In genomic region chr8:70674109-70674508, GRCm38 (mm10) we compare ENCODE assay signal across 8 mouse cellular contexts. TPM values are rescaled to one million over a fixed set of nuclear protein-coding genes. Genes with fewer than 3 reads are reported as not detected.
DNase-seq lines count a peak whose midpoint lies in the region; ATAC-seq and TF ChIP-seq lines count a peak whose summit lies in the region.

No protein-coding gene starts in this region.

- H3K9me3 ChIP-seq in hindbrain, embryonic 15.5 days, result no peaks in the 10 kb centered on the region

- H3K9ac ChIP-seq in hindbrain, embryonic 15.5 days, result peak overlapping the region; percentile 68

- no peak for ATAC-seq in hindbrain, embryonic 15.5 days (ENCODE audit: low FRiP score, low read depth)

- peak overlapping the region; percentile 39 for H3K4me3 ChIP-seq in cortical plate, adult 2 months (ENCODE audit: insufficient read depth, low read length)
- H3K4me3 ChIP-seq in hindbrain, embryonic 15.5 days, result peak overlapping the region; percentile 70
- H3K4me3 ChIP-seq in myocyte, result peak overlapping the region; percentile 23

- peaks cover 29% of the 10 kb centered on the region for H3K79me2 ChIP-seq in myocyte (ENCODE audit: control insufficient read depth, insufficient read depth)

- no peak for TF ChIP-seq CTCF in cortical plate, adult 2 months (IDR thresholded peaks at IDR 0.05; ENCODE audit: extremely low read depth, insufficient read depth, low read length)

- peaks cover 9% of the 10 kb centered on the region; the same call in 1 of the 2 replicates for H3K36me3 ChIP-seq in hindbrain, embryonic 15.5 days
- H3K36me3 ChIP-seq in myocyte (ENCODE audit: control insufficient read depth, insufficient read depth), result no peaks in the 10 kb centered on the region

- no peak for TF ChIP-seq POLR2A in cortical plate, adult 2 months (IDR thresholded peaks at IDR 0.05; ENCODE audit: extremely low read depth, insufficient read depth, low read length)
- TF ChIP-seq POLR2A in myocyte (IDR thresholded peaks at IDR 0.05; ENCODE audit: insufficient read length, low read depth), result peak; percentile 43

- no peaks in the 10 kb centered on the region for H3K27me3 ChIP-seq in hindbrain, embryonic 15.5 days
- no peaks in the 10 kb centered on the region for H3K27me3 ChIP-seq in myocyte (ENCODE audit: control insufficient read depth, insufficient read depth, insufficient read length)

- 92% methylated on average over 3 of the region's 3 CpGs for WGBS in hindbrain, embryonic 15.5 days

- peak; percentile 12 for DNase-seq in kidney, postnatal 14 days
- no peak for DNase-seq in kidney, adult 8-10 months
- no peak for DNase-seq in urinary bladder, postnatal 25 days (ENCODE audit: low spot score)
- no peak for DNase-seq in adrenal gland, postnatal 14 days
- no peak for DNase-seq in left cerebral cortex, adult 8-10 months (ENCODE audit: low spot score in 2 of 2)

- peak overlapping the region; percentile 80 for H3K4me2 ChIP-seq in hindbrain, embryonic 15.5 days
- peak overlapping the region; percentile 90 for H3K4me2 ChIP-seq in myocyte (ENCODE audit: low read depth)

- H3ac ChIP-seq in myocyte (ENCODE audit: control insufficient read depth, insufficient read length), result peak overlapping the region; percentile 70

- H3K4me1 ChIP-seq in cortical plate, adult 2 months (ENCODE audit: control insufficient read depth, insufficient read depth, low read length), result peaks cover 5% of the 10 kb centered on the region
- H3K4me1 ChIP-seq in hindbrain, embryonic 15.5 days (replicated peaks), result peaks cover 19% of the 10 kb centered on the region

- peak overlapping the region; percentile 84 for H3K27ac ChIP-seq in cortical plate, adult 2 months (ENCODE audit: insufficient read depth, low read length)
- peak overlapping the region; percentile 99 for H3K27ac ChIP-seq in hindbrain, embryonic 15.5 days (replicated peaks)

TF ChIP-seq in myocyte, 11 proteins besides CTCF, POLR2A, EP300 and RAD21:
- no peak for TF ChIP-seq MAX (IDR thresholded peaks at IDR 0.05; ENCODE audit: low read depth)
- no peak for TF ChIP-seq E2F4 (IDR thresholded peaks at IDR 0.05; ENCODE audit: insufficient read depth)
- TF ChIP-seq CEBPB (IDR thresholded peaks at IDR 0.05; ENCODE audit: insufficient read depth, poor library complexity, severe bottlenecking), result no peak
- no peak for TF ChIP-seq TCF3 (IDR thresholded peaks at IDR 0.05; ENCODE audit: insufficient read length, low read depth)
- TF ChIP-seq USF1 (IDR thresholded peaks at IDR 0.05; ENCODE audit: low read depth), result no peak
- TF ChIP-seq POLR2AphosphoS2 (IDR thresholded peaks at IDR 0.05; ENCODE audit: insufficient read length, low read depth), result no peak
- no peak for TF ChIP-seq MYOD1 (IDR thresholded peaks at IDR 0.05; ENCODE audit: control insufficient read depth in 1 of 3, insufficient read length in 2 of 3, low read depth in 2 of 3)
- TF ChIP-seq MYOG (IDR thresholded peaks at IDR 0.05; ENCODE audit: control insufficient read depth in 1 of 3, insufficient read depth in 1 of 3, insufficient read length in 2 of 3, low read depth in 2 of 3), result no peak

RNA-seq across cellular contexts. Expression of gene Lsm4, which starts 1.1 kb away (rescaled TPM):
- 100 and 105 TPM in 2 replicates for polyA plus RNA-seq in cortical plate, adult 2 months (2012; rRNA removed)
- polyA plus RNA-seq in hindbrain, embryonic 15.5 days (2015; fragmentation: Nextera tagmentation; extraction: Ambion mirVana), result 192 and 193 TPM in 2 replicates
- 178 TPM for polyA plus RNA-seq in myocyte (2012; fragmentation: generic; extraction: Trizol)
- 76.0 and 78.6 TPM in 2 replicates for total RNA-seq in adrenal gland, postnatal 14 days (2021)
- total RNA-seq in left cerebral cortex, adult 8-10 months (2022), result 10 to 100 TPM; 61.5 to 65.0 (median 63.0) TPM

RNA-seq across cellular contexts. Expression of gene Pgpep1, which starts 13.9 kb away (rescaled TPM):
- 18.1 and 19.7 TPM in 2 replicates for polyA plus RNA-seq in cortical plate, adult 2 months (2012; rRNA removed)
- polyA plus RNA-seq in hindbrain, embryonic 15.5 days (2015; fragmentation: Nextera tagmentation; extraction: Ambion mirVana), result 76.5 and 77.8 TPM in 2 replicates
- polyA plus RNA-seq in myocyte (2012; fragmentation: generic; extraction: Trizol), result 38.5 TPM
- 73.1 and 86.5 TPM in 2 replicates for total RNA-seq in adrenal gland, postnatal 14 days (2021)
- total RNA-seq in left cerebral cortex, adult 8-10 months (2022), result 10 to 100 TPM; 11.2 to 17.0 (median 13.4) TPM

RNA-seq across cellular contexts. Expression of gene Jund, which starts 24.6 kb away (rescaled TPM):
- 223 and 226 TPM in 2 replicates for polyA plus RNA-seq in cortical plate, adult 2 months (2012; rRNA removed)
- 98.4 and 105 TPM in 2 replicates for polyA plus RNA-seq in hindbrain, embryonic 15.5 days (2015; fragmentation: Nextera tagmentation; extraction: Ambion mirVana)
- polyA plus RNA-seq in myocyte (2012; fragmentation: generic; extraction: Trizol), result 246 TPM
- total RNA-seq in adrenal gland, postnatal 14 days (2021), result 165 and 174 TPM in 2 replicates
- total RNA-seq in left cerebral cortex, adult 8-10 months (2022), result 100 to 1,000 TPM; 206 to 222 (median 214) TPM

RNA-seq across cellular contexts. Expression of gene Iqcn, which starts 29.1 kb away (rescaled TPM):
- 0.08 and 0.13 TPM in 2 replicates for polyA plus RNA-seq in cortical plate, adult 2 months (2012; rRNA removed)
- polyA plus RNA-seq in hindbrain, embryonic 15.5 days (2015; fragmentation: Nextera tagmentation; extraction: Ambion mirVana), result 0.09 TPM in 2 replicates
- polyA plus RNA-seq in myocyte (2012; fragmentation: generic; extraction: Trizol), result 0.02 TPM
- 0.11 and 0.19 TPM in 2 replicates for total RNA-seq in adrenal gland, postnatal 14 days (2021)
- total RNA-seq in left cerebral cortex, adult 8-10 months (2022), result under 1 TPM in 1 of 4 experiments, not detected in 3; 0.07 TPM

RNA-seq across cellular contexts. Expression of gene Gdf15, which starts 41.9 kb away (rescaled TPM):
- polyA plus RNA-seq in cortical plate, adult 2 months (2012; rRNA removed), result 0.09 and 0.19 TPM in 2 replicates
- polyA plus RNA-seq in hindbrain, embryonic 15.5 days (2015; fragmentation: Nextera tagmentation; extraction: Ambion mirVana), result 0.25 and 0.30 TPM in 2 replicates
- polyA plus RNA-seq in myocyte (2012; fragmentation: generic; extraction: Trizol), result 54.1 TPM
- total RNA-seq in adrenal gland, postnatal 14 days (2021), result 0.79 and 1.0 TPM in 2 replicates
- total RNA-seq in left cerebral cortex, adult 8-10 months (2022), result not detected
